Mouse (Mus musculus) gastrocnemius, adult 18-20 months (tissue): ENCODE data around the gene Lcn6. TPM values are rescaled to one million over a fixed set of nuclear protein-coding genes. Genes with fewer than 3 reads are reported as not detected.
"Not testable (repeated sequence)": the region's sequence is repeated elsewhere in the genome, so short reads cannot be mapped to it uniquely, and the experiment has no call there.

Source experiments
- DNase-seq: peaks from one replicate; pipeline ENCODE4 v3.0.0; 2021; ENCODE audit warnings: low spot score
- long read RNA-seq, 2 experiments: library from polyadenylated mRNA; stranded (forward); transcript quantifications; one replicate each; pipeline ENCODE4 v2.0.0; 2021
- total RNA-seq, 2 experiments: library from RNA; stranded (reverse); gene quantifications; 2 replicates each; pipeline ENCODE4 v1.2.3; 2021

Lcn6 gene
- total RNA-seq, result not detected
- long read RNA-seq, experiment 1, result 0 reads
- long read RNA-seq, experiment 2, result 0 reads

GRCm38 (mm10) chr2:25676486-25676885 is at the start of gene Lcn6:
TSS of gene Lcn6 (plus strand) at chr2:25676786.
- no peak for DNase-seq

- DNase-seq, result no peak
These were observed 48.8 kb upstream of the Lcn6 start, which contains the start of gene Fcna for GRCm38 (mm10) chr2:25627811-25628210. TSS of gene Fcna (minus strand) at chr2:25628030.

- DNase-seq, result no peak
These were observed 47.8 kb upstream of the Lcn6 start for GRCm38 (mm10) chr2:25628738-25629137.

DNA sequence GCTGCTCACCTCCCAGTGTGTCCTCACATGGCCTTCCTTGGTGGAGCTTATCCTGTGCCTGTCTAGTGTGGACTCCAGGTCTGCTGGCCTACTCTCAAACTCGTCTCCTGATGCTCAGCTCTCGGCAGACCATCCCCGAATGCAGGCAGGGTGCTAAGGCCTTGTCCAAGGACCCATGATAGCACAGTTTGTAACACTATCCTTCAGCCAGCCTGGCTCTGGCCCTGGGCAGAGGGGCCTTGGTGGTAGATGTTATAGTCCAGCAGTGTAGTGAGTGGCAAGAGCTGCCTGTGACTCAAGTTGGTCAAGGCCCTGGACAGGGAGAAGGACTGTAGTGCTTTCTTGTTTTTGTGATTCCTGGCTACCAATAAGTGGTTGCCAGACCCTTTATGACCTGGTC is 43.0 kb upstream of the Lcn6 start:
- no peak for DNase-seq

DNA sequence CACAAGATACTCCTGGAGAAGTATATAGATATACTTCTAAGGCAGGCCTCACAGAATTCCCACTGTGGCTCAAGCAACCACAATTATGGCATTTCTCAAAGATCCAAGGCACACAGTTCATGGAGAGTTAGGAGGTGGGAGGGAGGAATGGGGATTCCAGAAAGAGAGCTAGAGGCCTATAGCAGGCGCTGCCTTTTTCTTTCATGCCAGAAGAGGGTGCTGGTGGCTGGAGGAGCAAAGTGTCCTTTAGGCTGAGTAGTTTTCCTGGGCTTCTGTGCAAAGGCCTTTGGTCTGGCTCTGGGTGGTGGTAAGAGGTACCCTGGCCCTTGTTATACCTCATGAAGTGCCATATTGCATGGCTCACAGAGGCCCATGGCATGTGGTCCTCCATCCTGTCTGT is 42.5 kb upstream of the Lcn6 start:
- DNase-seq, result no peak

DNA sequence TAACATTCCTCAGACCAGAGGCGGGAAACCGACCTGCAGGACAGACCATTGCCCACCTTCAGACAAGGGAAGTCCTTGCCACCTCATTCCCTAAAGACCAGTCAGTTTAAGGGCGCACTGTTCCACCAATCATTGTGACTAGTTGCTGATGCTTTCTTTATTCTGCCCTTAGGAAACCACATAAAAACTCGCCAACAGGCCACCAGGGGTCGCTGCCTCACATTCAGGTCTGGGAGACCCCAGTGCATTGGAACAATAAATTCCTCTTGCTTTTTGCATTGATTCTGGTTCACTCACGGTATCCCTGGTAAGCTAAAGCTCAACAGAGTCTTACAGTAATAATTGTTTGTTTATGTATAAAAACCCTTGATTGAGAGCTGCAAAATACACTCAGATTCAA is 36.7 kb upstream of the Lcn6 start:
- no peak for DNase-seq

DNA sequence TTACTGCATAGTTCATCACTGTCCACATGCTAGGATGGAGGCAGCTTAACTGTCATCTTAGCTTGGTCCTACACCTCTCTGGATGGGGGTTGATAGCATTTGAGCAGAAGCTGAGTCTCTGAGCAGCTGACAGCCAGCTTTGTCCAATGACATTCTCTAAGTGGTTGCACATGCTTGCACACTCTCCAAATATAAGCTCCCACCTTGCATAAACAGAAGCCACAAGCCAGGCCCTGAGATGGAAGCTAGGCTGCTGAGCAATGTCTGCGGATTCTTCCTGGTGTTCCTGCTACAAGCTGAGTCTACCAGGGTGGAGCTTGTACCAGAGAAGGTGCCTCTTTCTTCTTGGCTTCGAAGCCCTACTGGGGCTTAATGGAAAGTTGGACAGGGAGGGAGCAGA is 23.7 kb upstream of the Lcn6 start, which contains the start of gene Lcn8:
Gene Lcn8, plus strand, starts transcription at position 219 of the 400 bp plus-strand sequence.
- DNase-seq, result no peak

GRCm38 (mm10) chr2:25654502-25654901 is 22.1 kb upstream of the Lcn6 start:
- no peak for DNase-seq

DNA sequence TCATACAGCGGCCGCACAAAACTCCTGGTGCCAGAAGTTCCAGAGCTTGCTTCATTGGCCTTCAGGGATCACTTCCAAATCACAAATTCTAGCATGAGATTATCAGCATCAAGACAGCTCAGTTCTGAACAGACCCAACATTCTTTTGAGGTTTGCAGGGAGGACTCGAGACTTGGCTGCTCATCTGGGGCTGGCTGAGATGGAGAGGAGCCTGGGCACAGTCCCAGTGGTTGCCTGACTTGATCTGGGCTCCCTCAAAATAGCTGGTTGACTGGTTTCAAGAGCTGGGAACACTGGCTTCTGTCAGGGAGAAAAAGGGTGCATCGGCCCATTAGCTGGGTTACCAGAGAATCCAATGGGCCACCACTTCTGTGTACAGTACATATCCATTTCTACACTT is 19.9 kb upstream of the Lcn6 start:
- peak; percentile 49 for DNase-seq

- no peak for DNase-seq
These were observed 19.3 kb upstream of the Lcn6 start for GRCm38 (mm10) chr2:25657246-25657645.

DNA sequence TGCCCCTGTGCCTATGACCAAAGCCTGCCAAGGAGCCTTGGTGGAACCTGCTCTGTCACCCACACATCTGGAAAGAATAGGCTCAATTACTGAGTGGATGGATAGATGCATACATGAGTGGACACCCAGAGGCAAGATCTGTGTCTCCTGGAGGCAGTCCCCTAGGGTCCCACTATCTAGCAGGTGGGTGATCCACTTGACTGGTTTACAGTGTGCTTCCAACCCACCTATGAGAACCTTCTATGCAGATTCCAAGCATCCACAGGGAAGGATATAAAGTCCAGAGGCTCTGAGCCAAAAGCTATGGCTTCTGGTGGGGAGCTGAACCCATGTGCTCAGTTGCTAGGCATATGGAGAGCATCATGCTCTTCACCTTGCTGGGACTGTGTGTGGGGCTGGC is 18.9 kb upstream of the Lcn6 start, which contains the start of gene Lcn5:
Gene Lcn5, plus strand, starts transcription at position 301 of the 400 bp plus-strand sequence.
- DNase-seq, result no peak

DNA sequence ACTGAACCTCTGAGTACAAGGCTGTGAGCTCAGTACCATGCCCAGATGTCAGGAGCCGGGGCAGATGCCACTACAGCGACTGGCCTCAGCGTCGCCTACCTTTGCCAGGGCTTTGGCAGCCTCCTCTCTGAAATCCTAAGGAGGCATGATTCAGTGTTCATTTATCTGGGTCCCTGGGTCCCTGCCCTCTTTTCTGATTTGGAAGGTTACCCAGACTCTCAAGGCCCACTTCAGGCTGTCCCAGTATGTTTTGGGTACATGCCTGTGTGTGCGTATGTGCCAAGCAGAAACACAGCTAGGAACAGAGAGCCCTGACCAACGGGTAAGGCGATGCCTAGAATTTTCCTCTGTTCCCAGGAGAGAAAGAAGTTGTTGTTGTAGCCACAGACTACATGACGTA is 16.3 kb upstream of the Lcn6 start:
- DNase-seq, result peak; percentile 12

GRCm38 (mm10) chr2:25661245-25661970 is 15.2 kb upstream of the Lcn6 start:
- no peak for DNase-seq

- peak; percentile 43 for DNase-seq
These were observed 13.1 kb upstream of the Lcn6 start for GRCm38 (mm10) chr2:25663511-25663910.

- DNase-seq, result no peak
These were observed 12.5 kb upstream of the Lcn6 start for GRCm38 (mm10) chr2:25664125-25664524.

DNA sequence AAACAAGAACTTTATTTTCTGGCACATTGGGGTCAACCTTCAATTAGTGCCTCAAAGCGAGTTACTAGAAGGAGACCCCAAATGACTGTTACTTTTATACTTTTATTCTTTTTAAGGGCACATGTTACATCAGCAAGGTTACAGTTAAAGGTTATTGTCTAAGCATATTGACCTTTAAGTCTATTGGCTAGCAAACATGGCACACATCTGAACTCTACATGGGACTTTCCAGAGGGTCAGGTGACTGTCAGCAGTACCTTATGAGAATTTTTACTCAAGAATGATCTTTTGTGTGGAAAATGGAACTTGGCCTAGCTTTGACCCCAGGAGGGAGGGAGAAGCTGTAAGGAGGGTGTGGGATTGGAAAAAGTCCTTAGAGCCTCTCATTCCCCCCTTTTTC is 10.1 kb upstream of the Lcn6 start:
- DNase-seq, result no peak

DNA sequence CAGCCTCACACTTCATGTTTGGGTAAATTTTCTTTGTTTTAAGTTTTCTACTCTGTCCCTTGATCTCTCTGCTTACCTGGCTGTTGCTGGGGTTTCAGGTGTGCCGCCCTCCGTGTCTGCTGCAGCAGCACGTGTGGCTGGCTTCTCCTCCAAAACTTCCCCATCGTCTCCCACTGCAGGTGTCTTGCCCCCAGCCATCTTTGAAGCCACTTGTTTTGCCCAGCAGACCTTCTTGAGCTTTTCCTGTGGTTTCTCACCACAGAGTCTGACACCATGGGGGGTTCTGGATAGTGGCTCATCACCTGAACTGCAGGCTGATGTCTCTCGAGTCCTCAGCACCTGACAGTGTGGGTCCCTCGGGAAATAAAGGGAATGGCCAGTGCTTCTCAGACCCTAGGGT is 3.0 kb downstream of the Lcn6 start:
- DNase-seq, result no peak

- no peak for DNase-seq
These were observed 5.8 kb downstream of the Lcn6 start, which contains the start of gene Lcn10 for GRCm38 (mm10) chr2:25682426-25682825. TSS of gene Lcn10 (plus strand) at chr2:25682726.

DNA sequence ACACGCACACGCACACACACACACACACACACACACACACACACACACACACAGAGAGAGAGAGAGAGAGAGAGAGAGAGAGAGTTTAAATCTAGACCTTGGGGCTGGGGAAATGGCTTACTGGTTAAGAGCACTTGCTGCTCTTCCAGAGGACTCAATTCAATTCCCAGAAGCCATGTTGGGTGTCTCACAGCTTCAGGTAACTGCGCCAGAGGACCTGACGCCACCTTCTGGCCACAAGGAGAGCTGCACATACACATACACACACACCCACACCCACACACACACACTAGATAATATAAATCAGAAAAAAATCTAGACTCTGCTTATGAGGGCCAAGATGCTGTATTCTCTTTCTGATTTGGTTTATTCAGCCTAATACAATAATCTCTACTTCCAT is 10.4 kb downstream of the Lcn6 start:
- no peak for DNase-seq

DNA sequence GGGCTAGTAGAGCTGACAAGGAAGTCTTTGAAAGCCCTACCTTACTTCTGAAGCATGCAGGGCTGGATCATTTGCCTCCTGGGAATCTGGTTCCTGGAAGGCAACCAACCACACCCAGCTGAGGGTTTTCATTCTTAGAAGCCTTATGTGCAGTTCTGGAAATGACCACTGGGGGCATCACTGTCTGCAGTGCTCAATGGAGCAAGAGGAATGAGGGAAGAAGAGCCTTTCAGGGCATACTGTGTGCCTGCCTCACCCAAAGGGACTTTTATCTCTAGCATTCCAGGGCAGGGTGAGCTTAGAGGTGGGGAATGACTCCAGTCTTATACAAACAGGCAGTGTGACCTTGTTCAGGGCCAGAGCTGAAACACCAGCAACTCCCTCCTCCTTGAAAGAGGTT is 18.0 kb downstream of the Lcn6 start:
- peak; percentile 61 for DNase-seq

DNA sequence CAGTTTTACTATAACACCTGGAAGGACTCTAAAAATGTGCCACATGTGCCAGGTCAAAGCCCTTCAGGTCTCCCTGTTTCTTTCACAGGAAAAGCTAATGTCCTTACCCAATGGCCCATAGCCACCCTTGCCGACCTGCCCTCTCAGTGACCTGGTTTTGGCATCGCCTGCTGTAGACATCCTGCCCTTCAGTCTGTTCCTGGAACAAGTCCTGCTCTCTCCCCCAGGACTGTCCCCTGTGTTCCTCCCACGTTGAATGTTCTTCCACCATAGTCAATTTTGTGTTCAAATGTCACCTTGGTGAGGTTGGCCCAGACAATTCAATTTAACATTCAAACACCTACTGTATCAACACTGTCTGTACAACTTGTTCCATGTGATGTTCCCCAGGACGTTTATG is 20.4 kb downstream of the Lcn6 start:
- no peak for DNase-seq

GRCm38 (mm10) chr2:25698696-25699095 is 22.1 kb downstream of the Lcn6 start:
- no peak for DNase-seq

DNA sequence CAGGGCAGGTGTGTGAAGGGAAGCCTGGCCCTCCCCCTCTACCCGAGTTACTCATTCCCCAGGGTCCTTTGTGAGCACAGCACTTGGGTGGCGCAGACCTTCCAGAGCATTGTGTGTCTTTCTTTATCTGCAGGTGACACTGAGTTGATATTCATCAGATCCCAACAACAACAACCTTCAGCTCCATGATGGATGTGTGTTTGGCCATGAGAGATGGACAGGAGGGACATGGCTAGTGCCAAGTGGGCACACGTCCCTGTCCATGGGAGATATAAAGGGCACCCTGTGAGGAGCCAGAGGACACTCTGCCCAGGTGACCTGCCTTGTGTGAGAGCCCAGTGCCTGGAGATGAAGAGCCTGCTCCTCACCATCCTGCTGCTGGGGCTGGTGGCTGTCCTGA is 23.2 kb downstream of the Lcn6 start, which contains the start of gene Obp2a:
Gene Obp2a, plus strand, starts transcription at position 301 of the 400 bp plus-strand sequence.
- DNase-seq, result not testable (repeated sequence)
